Mouse (Mus musculus) layer of hippocampus, adult 18-20 months (tissue): Measurements from ENCODE around the gene Ubtd2. TPM values are rescaled to one million over a fixed set of nuclear protein-coding genes. Genes with fewer than 3 reads are reported as not detected.

Experiments used
- DNase-seq, 2 experiments: peaks; one replicate each; pipeline ENCODE4 v3.0.0; 2022; ENCODE audit warnings: low spot score in 2 of 2
- total RNA-seq, 2 experiments: library from RNA; stranded (reverse); gene quantifications; 2 replicates each; pipeline ENCODE4 v1.2.3; 2021

Ubtd2 gene
- total RNA-seq, 2 experiments from 2014 or later = 27.4 to 31.3 TPM

DNA sequence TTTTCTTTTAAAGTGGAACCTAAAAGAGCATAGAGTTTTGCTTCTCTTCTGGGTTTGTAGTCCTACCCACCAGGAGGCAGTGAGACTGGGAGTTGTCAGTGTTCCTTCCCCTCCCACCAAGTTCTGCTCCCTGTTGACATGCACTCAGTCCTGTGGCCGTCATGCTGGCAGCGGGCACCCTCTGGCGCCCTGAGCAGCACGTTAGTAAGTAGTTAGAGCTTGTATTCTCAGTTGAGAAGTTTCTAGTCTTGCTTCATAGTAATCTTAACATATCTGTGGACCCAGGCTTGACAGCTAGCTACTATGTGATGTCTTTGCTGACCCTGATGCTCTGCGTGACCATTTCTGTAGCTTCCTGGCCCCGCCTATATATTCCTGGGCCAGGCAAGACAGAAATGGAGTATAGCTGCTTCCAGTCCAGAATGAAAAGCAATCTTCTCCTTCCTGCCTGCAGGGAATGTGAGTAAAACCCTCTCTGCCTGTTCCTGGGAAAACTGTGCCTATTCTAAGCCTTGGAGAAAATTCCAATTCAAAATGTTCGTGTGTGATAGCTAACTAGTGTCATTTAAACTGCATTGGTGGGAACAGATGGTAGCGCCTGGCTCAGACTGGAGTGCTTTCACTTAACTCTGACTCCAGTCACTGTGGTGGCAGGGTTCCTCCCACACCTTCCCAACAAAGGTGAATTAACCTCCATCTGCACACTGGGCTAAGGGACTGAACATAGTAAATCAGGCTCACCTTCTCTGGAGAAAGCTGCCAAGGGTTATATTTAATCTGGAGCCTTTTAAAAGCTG, 61.9 kb downstream of the Ubtd2 start:
- peak; percentile 63 to 82 for DNase-seq

DNA sequence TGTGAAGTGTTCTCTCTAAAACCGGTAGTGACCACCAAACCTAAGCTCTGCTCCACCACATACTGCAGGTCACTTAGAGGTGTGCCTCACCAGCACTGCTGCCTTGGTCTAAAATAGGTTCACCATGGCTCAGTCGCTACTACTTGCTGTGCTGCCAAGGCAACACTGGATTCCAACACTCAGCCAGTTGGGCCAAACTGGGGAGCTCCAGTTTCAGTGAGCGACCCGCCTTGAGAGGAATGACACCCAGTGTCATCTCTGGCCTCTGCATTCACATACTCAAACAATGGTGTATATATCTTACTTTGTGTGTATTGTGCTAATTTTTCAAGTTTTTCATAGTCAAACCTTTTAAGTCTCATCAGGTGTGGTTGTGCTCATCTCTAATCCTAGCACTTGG, 63.6 kb downstream of the Ubtd2 start:
- no peak for DNase-seq

DNA sequence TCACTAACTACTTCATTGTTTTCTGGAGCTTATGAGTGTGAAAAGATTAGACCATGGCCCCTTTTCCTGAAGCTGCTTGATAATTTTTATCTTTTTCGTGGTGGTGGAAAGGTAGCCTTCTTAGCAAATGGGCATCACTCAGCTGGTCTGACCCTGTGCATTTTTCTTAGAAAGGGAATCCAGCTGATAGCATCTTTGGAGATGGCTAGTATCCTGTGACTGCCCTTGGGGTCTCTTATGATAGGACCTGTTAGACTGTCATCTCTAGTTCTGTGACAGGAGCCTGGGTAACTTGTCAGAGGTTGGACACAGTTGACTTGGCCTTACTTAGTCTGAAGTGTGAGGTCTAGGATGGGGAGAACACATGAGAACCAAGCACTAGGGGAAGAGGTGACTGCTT, 64.2 kb downstream of the Ubtd2 start:
- DNase-seq = no peak

DNA sequence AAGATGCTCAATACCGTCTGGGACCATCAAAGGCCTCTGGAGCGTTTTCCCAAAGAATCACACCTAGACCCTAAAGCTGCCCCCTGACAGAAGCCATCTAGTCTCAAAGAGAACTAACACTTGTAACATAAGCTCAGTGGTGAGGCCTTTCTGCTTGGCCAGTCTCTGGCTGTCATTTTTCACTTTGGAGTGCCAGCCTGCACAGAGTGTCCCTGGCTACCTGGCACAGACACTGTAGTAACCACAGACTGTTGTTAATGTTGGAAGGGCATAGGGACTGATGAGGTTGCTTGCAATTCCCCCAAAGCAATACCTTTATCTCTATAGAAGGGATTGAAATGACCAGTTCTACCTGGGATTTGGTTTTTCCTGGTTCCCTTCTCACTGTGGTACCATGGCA, 66.1 kb downstream of the Ubtd2 start:
- no peak for DNase-seq

DNA sequence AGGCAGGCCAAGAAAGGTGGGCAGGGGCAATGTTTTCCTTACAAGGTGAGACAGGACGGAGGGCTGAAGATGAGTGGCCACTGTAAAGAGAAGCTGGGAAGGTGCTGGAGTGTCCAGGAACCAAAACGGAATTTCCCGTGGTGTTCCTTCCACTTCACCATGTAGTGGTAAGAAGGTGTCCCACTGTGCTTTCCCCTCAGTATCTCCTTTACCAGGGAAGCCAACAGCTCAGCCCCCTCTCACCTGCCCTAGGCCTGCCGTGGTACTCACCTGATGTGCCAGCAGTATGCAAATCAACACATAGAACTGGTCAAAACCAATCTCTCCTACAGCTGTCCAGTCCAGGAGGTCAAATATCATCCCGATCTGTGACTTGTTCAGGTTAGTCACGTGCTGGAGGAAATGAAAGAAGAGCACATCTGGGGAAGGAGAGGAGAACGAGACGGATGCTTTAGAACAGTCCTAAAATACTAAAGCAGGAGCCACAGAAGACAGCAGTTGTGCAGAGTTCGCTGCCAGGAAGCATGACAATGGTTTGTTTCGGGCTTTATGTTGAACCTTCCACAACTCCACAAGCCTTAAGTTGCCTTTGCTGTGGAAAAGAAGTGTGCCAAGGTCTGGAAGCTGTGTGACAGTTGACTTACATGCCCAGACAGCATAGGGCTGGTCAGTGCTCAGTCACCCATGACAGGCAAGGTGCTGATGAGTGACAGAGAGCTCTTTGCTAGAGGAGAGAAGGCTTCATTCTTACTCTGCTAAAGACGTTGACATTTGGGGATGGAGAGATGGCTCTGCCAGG, 69.2 kb downstream of the Ubtd2 start:
- no peak for DNase-seq

DNA sequence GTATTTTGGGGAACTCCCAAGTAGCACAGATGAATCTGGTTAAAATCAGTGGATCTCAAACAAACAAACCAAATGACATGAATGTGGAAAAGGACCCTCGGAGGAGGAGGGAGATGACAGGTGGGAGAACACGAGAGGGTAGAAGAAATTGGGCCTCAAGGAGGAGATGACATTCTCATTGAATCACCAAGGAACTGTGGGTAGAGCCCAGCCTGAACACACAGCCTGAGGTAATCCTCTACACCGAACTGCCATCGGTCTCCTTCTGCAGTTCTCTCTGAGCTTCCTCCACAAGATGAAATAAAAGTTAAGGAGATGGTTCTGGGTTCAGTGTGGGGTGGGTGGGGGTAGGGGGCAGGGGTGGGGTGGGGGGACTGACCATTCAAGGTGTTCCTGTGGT, 71.8 kb downstream of the Ubtd2 start:
- no peak for DNase-seq

DNA sequence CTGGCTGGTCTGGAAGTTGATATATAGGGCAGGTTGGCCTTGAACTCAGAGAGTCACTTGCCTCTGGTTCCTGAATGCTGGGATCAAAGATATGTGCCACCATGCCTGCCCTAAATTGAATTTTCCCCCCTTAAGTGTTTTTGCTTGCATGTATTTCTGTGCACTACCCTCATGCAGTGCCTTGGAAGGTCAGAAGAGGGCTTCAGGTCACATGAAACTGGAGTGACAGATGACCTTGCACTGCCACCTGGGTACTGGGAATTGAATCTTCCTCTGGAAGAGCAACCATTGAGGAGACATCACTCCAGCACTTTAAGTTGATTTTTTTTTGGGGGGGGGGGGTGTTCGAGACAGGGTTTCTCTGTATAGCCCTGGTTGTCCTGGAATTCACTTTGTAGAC, 75.0 kb downstream of the Ubtd2 start:
- DNase-seq = no peak

DNA sequence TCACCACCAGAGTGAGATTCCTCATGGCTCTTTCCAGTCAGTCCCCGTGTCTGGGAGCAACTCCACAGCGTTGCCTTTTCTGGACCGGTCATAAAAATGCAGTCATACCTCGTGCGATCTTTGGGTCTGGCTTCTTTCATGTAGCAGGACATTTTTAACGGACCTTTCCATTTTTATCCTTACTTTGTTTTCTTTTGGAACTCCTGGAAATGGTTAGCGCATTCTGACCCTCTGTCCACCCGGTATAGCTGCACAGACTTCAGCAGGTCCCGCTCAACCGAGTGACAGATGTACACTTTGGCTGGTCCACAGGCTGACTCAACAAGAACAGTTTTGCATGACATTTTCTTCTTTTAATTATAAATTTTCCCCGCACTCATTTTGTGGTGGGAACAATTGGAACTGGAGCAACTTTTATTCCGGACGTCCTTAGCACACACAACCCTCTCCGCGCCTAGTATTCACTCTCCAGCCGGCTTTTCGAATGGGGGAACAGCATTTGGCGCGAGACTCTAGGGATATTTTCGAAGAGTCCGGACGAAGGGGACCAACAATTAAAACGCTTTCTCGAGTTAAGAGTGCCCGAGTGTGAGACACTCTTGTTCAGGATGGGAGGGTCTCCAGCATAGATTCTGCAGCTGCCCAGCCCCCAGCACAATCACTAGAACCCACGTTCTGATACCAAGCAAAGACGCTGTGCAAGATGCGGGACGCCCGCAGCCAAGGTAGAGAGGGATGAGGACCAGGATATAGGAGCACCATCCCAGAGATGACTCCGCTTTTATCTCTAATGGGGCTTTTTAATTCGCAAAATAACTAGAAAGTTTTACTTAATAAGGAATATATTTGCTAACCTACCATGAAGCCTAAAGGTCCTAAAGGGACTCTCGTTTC, 76.9 kb downstream of the Ubtd2 start, which contains the start of gene Efcab9:
Gene Efcab9 (minus strand): TSS at position 211 of the 894 bp plus-strand sequence.
- no peak for DNase-seq

DNA sequence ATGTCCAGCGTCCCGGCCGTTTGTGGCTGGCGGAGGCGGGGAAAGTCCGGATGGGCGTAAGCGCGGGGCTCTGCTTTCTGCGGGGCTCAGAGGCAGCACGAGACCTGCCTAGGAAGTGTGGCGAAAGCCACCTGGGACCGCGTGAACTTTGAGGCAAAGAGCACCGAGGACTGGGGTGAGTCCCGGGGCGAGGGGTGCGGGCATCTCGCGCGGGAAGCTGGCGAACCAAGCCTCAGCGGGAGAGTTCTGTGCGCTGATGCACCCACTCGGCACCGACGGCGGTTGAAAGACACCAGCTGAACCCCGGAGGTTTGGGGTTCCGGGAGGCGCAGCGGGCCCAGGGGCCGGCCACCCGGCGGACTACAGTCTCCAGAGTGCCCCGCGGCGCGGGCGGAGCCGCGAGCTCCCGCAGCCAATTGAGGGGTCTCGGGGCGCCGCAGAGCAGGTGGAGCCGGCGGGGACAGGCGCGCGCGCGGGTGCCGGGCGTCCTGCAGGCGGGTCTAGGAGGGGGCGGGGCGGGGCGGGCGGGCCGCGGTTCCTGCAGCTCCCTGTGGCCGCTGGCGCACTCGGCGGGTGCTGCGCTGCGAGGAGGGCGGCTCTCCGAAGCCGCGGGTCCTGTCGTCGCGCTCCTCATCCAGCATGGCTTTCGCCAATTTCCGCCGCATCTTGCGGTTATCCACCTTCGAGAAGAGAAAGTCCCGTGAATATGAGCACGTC, 77.8 kb downstream of the Ubtd2 start, which contains the start of gene Stk10:
Gene Stk10 (plus strand): TSS at position 541 of the 717 bp plus-strand sequence.
- DNase-seq = peak; percentile 90 to 93

DNA sequence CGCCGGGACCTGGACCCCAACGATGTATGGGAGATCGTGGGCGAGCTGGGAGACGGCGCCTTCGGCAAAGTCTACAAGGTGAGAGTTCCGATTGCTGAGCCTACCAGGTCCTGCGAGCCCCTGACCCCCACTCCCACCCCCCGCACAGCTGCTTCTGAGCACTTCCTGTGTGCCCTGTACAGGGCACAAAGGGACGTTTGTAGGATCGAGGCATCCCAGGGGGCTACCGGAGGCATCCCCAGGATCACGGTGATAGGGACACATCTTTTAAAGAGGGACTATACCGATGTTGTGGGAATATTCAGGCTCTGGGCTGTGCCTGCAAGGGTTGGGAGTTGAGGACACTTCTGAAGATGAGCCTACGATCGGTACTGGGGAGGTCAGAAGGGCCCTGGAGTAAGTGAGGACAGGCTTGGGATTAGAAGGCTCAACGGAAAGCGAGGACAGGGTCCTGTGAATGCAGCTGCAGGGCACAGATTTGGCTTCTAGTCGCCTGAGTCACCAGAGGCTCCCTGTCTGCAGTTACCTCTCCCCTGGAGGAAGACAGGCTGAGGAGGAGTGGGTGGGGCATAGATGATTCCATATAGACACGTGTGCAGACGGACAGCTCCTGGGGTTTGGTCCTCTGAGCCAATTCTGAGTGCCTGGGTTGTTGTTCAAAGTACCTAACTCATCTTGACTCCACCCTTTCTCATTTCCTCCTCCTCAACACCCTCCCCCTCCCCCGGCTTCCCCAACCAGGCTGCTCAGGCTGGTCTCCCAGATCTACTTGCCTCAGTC, 78.5 kb downstream of the Ubtd2 start:
- peak in 1 of 2 experiments; percentile 32 for DNase-seq

DNA sequence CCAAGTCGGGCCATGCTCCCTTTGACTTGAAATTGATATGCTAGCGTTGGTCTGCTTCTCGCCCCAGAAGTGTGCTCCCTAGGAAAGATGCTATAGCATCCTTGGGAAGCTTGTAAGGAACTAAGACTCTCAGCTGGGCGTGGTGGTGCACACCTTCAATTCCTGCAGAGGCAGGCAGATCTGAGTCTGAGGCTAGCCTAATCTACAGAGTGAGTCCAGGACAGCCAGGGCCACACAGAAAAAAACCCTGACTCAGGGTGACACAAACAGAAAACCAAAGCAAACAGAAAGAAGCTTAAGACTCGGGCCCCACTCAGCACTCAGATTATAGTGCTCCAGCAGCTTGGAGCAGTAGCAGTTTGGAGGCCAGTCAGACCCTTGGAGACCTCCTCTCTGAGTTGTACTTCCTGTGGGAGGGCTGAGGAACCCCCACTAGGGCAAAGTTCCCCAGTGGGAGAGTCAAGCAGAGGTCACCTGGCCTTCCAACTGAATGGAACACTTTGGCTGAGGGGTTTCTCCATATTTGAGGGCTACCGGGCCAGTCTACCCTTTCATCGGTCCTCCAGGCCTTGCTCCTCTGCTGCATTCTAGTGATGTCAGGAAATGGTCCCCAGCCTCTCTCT, 79.4 kb downstream of the Ubtd2 start:
- no peak for DNase-seq

DNA sequence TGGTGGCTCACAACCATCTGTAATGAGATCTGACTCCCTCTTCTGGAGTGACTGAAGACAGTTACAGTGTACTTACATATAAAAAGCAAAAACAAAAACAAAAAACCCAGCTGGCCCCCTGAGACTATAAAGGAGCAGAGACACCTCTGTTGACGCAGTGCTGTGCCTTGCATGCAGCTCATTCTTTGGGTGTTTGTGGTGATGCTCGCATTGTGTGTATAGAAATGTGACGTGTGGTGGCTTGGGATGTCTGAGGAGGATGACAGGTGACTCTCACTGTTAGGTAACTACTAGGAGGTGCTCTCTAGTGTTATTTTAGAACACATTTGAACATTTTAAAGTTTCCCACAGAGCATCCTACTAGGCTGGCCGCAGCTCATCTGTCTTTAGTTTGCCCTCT, 80.5 kb downstream of the Ubtd2 start:
- DNase-seq = no peak

DNA sequence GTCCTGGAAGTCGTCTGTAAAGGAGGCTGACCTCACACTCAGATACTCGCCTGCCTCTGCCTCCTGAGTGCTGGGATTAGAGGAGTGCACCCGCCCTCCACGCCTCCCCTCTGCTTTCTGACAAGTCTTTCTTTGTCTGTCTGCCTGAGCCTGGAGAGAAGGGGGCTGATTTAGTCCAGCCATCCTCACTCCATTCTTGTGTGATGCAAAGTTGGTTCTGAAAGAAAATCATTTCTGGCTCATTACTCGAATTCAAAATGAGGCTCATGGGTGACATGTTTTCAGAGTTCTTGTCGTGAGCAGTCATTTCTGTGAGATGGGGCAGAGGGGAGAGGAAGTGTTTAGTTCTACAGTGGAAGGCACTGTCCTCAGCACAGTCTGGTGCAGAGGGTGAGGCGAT, 81.8 kb downstream of the Ubtd2 start:
- DNase-seq = no peak

DNA sequence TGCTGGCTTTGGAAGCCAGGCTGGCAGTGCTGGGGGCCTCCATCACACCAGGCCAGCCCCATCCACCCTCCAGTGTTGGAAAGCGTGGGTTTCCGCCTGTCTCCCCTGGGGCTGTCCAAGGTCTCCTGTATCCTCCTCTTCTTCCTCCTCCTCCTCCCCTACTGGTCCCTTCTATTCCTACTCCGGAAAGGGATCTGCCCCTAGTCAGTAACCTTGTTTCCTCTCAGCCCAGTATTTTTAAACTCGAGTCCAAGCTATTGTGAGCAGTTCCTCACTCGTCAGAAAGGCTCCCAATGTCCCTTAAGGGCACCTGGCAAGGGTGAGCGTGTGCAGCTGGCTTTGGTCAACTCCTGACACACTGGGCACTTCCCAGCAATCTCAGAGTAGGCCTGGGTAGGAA, 83.3 kb downstream of the Ubtd2 start:
- no peak for DNase-seq

DNA sequence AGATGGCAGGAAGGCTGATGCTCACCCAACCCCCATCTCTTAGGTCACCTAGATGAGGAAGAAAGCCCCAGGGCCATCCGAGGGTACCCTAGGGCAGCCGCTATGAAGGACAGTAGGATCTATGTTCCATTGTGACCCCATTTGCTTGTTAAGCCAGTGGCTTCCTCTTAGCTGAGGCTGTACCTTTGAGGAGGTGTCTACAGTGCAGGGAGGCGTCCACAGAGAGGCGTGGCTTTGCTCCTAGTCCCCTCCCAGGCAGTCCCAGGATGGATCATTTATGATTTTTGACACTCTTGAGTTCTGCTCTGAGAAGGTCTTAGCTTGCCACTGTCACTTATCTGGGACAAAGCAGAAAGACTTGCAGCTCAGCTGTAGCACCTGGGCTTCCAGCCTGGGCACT, 83.7 kb downstream of the Ubtd2 start:
- no peak for DNase-seq

DNA sequence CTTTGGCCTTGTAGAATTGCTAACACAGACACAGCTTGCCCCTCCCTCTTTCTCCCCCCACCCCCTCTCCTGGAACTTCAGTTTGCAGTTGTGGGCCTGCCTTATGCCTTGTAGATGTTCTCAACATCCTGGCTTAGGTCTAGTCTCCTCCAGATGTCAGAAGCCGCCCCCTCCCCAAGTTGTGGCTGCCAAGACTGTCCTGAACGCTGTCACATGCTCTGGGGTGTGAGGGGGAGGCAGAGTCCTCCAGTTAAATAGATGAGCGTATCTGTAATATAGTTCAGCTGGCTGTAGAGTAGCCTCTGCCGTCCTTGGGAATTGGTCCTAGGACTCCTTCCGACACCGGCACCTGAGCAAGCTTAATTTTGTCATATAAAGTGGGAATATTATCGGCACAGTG, 84.5 kb downstream of the Ubtd2 start:
- no peak for DNase-seq

DNA sequence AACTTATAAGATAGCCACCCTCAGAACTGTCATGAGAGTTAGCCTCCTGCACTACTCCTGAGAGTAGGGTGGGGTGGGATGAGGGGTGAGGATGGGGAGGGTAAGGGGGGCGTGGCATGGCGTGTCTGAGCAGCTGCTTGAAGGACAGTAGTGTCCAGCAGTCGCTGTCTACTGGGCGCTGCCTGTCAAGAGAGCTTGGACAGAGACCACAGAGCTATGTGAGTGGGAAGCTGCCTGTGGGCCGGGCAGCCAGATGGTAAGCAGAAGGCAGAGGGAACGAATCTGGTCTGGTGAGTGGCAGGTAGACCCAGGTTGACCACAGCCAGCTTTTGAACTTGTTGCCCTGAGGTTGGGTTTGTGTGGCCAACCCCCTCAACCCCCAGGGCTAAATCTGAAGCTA, 85.3 kb downstream of the Ubtd2 start:
- no peak for DNase-seq

DNA sequence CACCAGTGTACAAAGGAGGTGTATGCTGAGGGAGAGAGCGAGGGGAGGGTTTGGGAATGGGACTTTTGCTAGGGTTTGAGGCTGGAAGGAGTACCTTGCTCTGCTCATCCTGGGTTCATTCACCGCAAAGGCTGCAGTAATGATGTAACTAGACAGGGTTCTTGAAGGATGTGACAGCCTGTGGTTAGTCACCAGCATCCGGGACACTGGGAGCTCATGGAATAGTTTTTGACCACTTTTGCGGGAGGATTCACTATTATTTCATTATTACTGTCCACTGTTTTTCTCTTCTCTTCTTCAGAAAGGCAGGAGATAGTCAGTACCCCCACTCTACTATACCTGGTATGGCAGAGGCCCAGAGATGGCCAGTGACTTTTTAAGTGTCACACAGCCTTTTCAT, 87.0 kb downstream of the Ubtd2 start:
- no peak for DNase-seq

DNA sequence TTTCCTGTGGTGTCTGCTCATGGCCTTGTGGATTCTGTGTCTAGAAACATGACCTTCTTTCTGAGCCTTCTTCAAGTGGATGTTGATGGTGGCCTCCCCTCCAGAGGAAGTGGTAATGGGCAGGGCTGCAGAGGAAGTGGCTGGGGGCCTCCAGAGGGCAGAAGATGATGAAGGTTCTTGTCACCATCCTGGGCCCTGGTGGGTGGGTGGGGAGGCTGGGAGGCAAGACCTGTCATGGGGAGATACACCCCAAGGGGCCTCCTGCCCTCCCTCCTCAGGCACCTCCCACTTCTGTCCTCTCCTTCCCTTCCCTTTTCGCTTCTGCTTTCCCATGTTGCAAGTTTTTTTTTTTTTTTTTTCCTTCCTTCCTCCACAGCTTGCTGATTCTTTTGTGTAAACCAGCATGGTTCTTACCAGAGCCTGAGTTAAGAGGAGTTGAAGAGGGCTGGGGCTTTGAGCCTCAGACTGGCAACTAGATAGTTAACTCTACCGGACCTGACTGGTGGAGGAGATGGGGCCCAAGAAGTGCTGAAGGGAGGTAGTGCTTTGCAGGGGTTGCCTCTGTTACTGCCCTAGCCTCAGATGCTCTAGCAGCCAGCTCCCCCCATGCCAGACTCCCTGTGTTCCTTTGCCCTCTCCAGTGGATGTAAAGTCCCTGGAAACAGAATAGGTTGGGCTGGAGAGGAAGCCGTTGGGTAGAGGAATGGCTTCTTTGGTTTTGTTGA, 87.7 kb downstream of the Ubtd2 start:
- no peak for DNase-seq
